Comparison of ENCODE assay signal across 11 mouse cellular contexts in genomic region chr8:103808171-103808570, GRCm38 (mm10).
DNase-seq lines count a peak whose midpoint lies in the region; ATAC-seq and TF ChIP-seq lines count a peak whose summit lies in the region.
"Had no signal": no experiment of that assay in that cellular context is flagged by ENCODE, and none has a peak within 500 bp of the region (broad histone marks: within the 10 kb centered on the region; RNA-seq: fewer than 3 reads in every experiment).

No protein-coding gene starts in this region.

- intact Hi-C loops in heart, postnatal 25 days (cut with DNase I) = no loop called here

- no peaks in the 10 kb centered on the region for H3K4me1 ChIP-seq in liver, adult 2 months (ENCODE audit: control insufficient read depth, insufficient read depth, low read length)
- H3K4me1 ChIP-seq in stomach, embryonic 15.5 days = peaks cover 5% of the 10 kb centered on the region; the same call in 1 of the 2 replicates

- no peaks in the 10 kb centered on the region for H3K79me2 ChIP-seq in liver, adult 2 months (ENCODE audit: control insufficient read depth, insufficient read depth, low read length)

- no peaks in the 10 kb centered on the region for H3K36me3 ChIP-seq in liver, adult 2 months (ENCODE audit: control insufficient read depth, insufficient read depth, low read length)
- H3K36me3 ChIP-seq in stomach, embryonic 15.5 days = no peaks in the 10 kb centered on the region

- no peak for TF ChIP-seq CTCF in liver, adult 2 months (IDR thresholded peaks at IDR 0.05; ENCODE audit: low read depth, low read length)

- no peaks in the 10 kb centered on the region for H3K27me3 ChIP-seq in liver, adult 2 months (ENCODE audit: control insufficient read depth, insufficient read depth, low read length)
- no peaks in the 10 kb centered on the region for H3K27me3 ChIP-seq in stomach, embryonic 15.5 days (replicated peaks)
- H3K27me3 ChIP-seq: CH12.LX had no signal

- WGBS in liver, adult 2 months = 78% methylated on average over 5 of the region's 5 CpGs
- 58% methylated on average over 5 of the region's 5 CpGs for WGBS in stomach, embryonic 15.5 days

- TF ChIP-seq POLR2A in liver, adult 2 months (IDR thresholded peaks at IDR 0.05; ENCODE audit: extremely low read depth, insufficient read depth, low read length) = no peak

- DNase-seq in liver, adult 2 months (ENCODE audit: extremely low read depth, low read depth, low spot score) = peak; percentile 13
- no peak for DNase-seq in liver
- peak; percentile 8 for DNase-seq in heart, postnatal 25 days (ENCODE audit: low spot score)
- DNase-seq in kidney, postnatal 14 days = peak; percentile 71
- no peak for DNase-seq in urinary bladder, postnatal 36 days (ENCODE audit: low spot score in 2 of 2)
- DNase-seq in cerebellum, adult 18-20 months = no peak
- no peak for DNase-seq in thymus, adult 18-20 months
- DNase-seq: cerebellum, adult 2 months; right cerebral cortex, postnatal 25 days had no signal

- H3K9me3 ChIP-seq in stomach, embryonic 15.5 days = no peaks in the 10 kb centered on the region

- no peak overlapping the region for H3K9ac ChIP-seq in liver, adult 2 months (ENCODE audit: low read depth, low read length)
- H3K9ac ChIP-seq in stomach, embryonic 15.5 days = no peak overlapping the region

- no peak overlapping the region for H3K4me2 ChIP-seq in stomach, embryonic 15.5 days

- H3K27ac ChIP-seq in liver, adult 2 months (replicated peaks; ENCODE audit: insufficient read depth, low read depth, low read length) = 0 out of 2 replicates have a peak overlapping the region, but pooled peaks have one; percentile 30
- H3K27ac ChIP-seq in stomach, embryonic 15.5 days = peak overlapping the region; percentile 69; the same call in 1 of the 2 replicates

- no peak for ATAC-seq in stomach, embryonic 15.5 days (ENCODE audit: insufficient read depth, low FRiP score, low read depth)

- no peak overlapping the region for H3K4me3 ChIP-seq in liver, adult 2 months (ENCODE audit: insufficient read depth, low read depth, low read length)
- no peak overlapping the region for H3K4me3 ChIP-seq in stomach, embryonic 15.5 days (replicated peaks)

Comparison
In these comparisons a context has a peak if more than half of its experiments do, and no peak if none do; other contexts are left out.
1. DNase-seq: peak in liver, adult 2 months (single experiment), heart, postnatal 25 days (single experiment) and kidney, postnatal 14 days (single experiment); none in liver (single experiment), urinary bladder, postnatal 36 days (0 of 2), cerebellum, adult 18-20 months (0 of 2) and thymus, adult 18-20 months (0 of 2).